Mouse (Mus musculus): ENCODE data around the gene Cpsf6. TPM values are rescaled to one million over a fixed set of nuclear protein-coding genes. Genes with fewer than 3 reads are reported as not detected.

The Cpsf6 gene
- 68.9 and 80.0 TPM in 2 replicates for polyA plus RNA-seq (2015; fragmentation: Nextera tagmentation; extraction: Ambion mirVana)

DNA sequence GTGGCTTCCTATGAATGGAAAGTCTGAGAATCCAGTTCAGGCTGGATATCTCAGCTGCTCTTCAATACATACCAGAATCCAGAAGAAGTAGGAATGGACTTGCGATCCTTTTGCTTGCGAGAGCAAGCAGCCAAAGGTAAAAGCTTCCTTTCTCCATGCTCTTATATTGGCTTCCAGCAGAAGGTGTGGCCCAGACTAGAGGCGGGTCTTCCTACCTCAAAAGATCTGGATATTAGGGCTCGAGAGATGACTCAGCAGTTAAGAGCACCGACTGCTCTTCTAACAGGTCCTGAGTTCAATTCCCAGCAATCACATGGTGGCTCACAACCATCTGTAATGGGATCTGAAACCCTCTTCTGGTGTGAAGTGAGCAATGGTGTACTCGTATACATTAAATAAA, at the start of gene Cpsf6:
TSS of gene Cpsf6 (minus strand) at position 108 of the 400 bp plus-strand sequence.

Other genes starting within 250 kb of the Cpsf6 start
- gene Frs2, start 231.5 kb downstream of the Cpsf6 start, polyA plus RNA-seq (2015; fragmentation: Nextera tagmentation; extraction: Ambion mirVana): 16.5 and 17.2 TPM in 2 replicates
- gene Yeats4, start 155.5 kb downstream of the Cpsf6 start, polyA plus RNA-seq (2015; fragmentation: Nextera tagmentation; extraction: Ambion mirVana): 72.5 and 73.4 TPM in 2 replicates
- gene 9530003J23Rik, start 141.3 kb downstream of the Cpsf6 start, polyA plus RNA-seq (2015; fragmentation: Nextera tagmentation; extraction: Ambion mirVana): not detected in 2 replicates
- 39.4 and 65.8 TPM in 2 replicates for gene Lyz2, start 97.7 kb downstream of the Cpsf6 start, polyA plus RNA-seq (2015; fragmentation: Nextera tagmentation; extraction: Ambion mirVana)
- 0.24 and 0.40 TPM in 2 replicates for gene Lyz1, start 87.1 kb downstream of the Cpsf6 start, polyA plus RNA-seq (2015; fragmentation: Nextera tagmentation; extraction: Ambion mirVana)
- gene Cpm, start 249.5 kb upstream of the Cpsf6 start, polyA plus RNA-seq (2015; fragmentation: Nextera tagmentation; extraction: Ambion mirVana): 5.9 and 6.5 TPM in 2 replicates

All from neural tube, postnatal 0 days (tissue).